Mouse (Mus musculus): ENCODE results near the gene Gm45234. TPM values are rescaled to one million over a fixed set of nuclear protein-coding genes. Genes with fewer than 3 reads are reported as not detected.

Gene Gm45234
- polyA plus RNA-seq, 1 experiment from 2014 or later = not detected

DNA sequence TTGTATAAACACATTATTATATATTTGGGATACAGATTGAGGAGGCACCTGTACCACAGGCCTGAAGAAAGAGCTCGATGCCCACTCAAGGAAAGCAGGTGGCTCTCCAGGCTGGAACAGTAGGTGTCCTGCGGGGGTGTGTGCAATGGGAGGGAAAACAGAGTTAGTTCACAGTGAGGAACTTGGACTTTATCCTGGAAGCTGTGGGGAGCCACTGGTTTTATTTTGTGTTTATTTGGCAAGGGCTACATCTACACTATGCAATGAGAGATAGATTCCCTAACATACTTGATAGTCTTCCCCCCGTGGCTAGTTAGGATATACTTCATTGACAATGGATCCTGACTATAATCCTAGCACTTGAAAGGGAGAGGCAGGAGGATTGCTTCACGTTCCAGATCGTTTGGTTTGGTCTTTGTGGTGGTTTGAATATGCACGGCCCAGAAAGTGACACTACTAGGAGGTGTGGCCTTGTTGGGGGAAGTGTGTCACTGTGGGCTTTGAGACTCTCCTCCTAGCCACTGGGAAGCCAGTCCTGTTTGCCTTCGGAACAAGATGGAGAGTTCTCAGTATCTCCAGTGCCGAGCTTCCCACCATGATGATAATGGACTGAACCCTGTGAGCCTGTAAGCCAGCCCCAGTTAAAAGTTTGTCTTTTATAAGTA is 31.1 kb upstream of the Gm45234 start:
- 57% methylated on average over 8 of the region's 8 CpGs for WGBS
- H3K27me3 ChIP-seq = no peaks in the 10 kb centered on the region
- no peak overlapping the region for H3K9ac ChIP-seq
- H3K4me1 ChIP-seq = peaks cover 5% of the 10 kb centered on the region; the same call in 1 of the 2 replicates
- no peaks in the 10 kb centered on the region for H3K9me3 ChIP-seq (replicated peaks)
- no peak for ATAC-seq (ENCODE audit: insufficient number of reproducible peaks, low FRiP score, low TSS enrichment, low read depth)
- no peak overlapping the region for H3K27ac ChIP-seq (replicated peaks)
- H3K36me3 ChIP-seq = no peaks in the 10 kb centered on the region
- H3K4me3 ChIP-seq (replicated peaks) = no peak overlapping the region
- H3K4me2 ChIP-seq (replicated peaks) = no peak overlapping the region

DNA sequence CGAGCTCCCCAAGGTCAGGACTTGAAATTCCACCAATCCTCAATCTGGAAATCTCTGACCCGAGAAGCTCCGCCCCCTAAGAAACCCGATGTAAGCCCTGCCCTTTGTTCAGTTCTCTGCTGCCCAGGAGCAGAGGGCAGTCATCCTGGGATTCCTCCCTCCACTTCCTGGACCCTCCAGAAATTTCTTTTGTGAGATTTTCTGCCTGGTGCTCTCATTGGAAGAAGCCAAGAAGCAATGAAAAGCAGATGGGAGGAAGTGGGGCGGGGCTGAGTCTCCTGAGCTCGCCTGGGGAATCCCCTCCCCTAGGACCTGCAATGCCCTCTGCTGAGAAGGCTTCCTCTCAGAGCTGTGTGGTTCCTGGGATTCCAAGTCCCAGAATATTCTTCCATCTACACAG is 26.6 kb upstream of the Gm45234 start:
- Histone ChIP-seq H3K27me3 (no peaks in the 10 kb centered on the region), H3K36me3 (no peaks in the 10 kb centered on the region), H3K9ac (no peak overlapping the region), H3K27ac (replicated peaks) (0 out of 2 replicates have a peak overlapping the region, but pooled peaks have one; percentile 44), H3K9me3 (replicated peaks) (no peaks in the 10 kb centered on the region), H3K4me3 (replicated peaks) (peak overlapping the region; percentile 22), H3K4me1 (peaks cover 21% of the 10 kb centered on the region), H3K4me2 (replicated peaks) (peak overlapping the region; percentile 34)
- no peak; the same call in 1 of the 2 replicates for ATAC-seq (ENCODE audit: insufficient number of reproducible peaks, low FRiP score, low TSS enrichment, low read depth)
- WGBS = 12% methylated on average over 6 of the region's 6 CpGs

GRCm38 (mm10) chr6:124780917-124781316 is 25.1 kb upstream of the Gm45234 start:
- H3K27me3 ChIP-seq = no peaks in the 10 kb centered on the region
- H3K9me3 ChIP-seq (replicated peaks) = no peaks in the 10 kb centered on the region
- no peak overlapping the region for H3K27ac ChIP-seq (replicated peaks)
- no peaks in the 10 kb centered on the region for H3K36me3 ChIP-seq
- no peak for ATAC-seq (ENCODE audit: insufficient number of reproducible peaks, low FRiP score, low TSS enrichment, low read depth)
- H3K9ac ChIP-seq = no peak overlapping the region
- H3K4me1 ChIP-seq = peaks cover 21% of the 10 kb centered on the region
- H3K4me2 ChIP-seq (replicated peaks) = no peak overlapping the region
- 85% methylated on average over 7 of the region's 7 CpGs for WGBS
- H3K4me3 ChIP-seq (replicated peaks) = no peak overlapping the region

DNA sequence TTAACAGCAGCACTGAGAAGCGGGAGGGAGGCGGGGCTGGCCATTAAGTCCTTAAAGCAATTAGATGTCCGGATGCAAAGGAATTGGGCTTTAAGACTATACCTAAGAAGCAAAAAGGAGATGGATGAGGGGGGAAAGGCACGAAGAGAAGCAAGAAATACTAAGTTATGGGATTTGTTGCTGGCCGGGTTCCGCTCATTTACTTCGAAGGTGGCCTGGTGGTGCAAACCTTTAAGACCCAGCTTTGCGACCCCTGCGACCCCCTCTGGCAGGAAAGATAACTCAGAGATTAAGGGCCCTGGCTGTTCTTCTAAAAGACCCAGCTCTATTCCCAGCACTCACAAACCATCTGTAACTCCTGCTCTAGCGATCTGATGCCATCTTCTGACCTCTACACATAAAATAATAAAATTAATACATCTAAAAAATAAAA is 24.2 kb upstream of the Gm45234 start:
- Histone ChIP-seq H3K27ac (replicated peaks) (no peak overlapping the region), H3K4me2 (replicated peaks) (peak overlapping the region; percentile 70), H3K9ac (0 out of 2 replicates have a peak overlapping the region, but pooled peaks have one; percentile 12), H3K9me3 (replicated peaks) (no peaks in the 10 kb centered on the region), H3K4me3 (replicated peaks) (peak overlapping the region; percentile 41), H3K27me3 (no peaks in the 10 kb centered on the region), H3K4me1 (peaks cover 21% of the 10 kb centered on the region), H3K36me3 (no peaks in the 10 kb centered on the region)
- 6% methylated on average over 10 of the region's 10 CpGs for WGBS
- ATAC-seq (ENCODE audit: insufficient number of reproducible peaks, low FRiP score, low TSS enrichment, low read depth) = no peak

DNA sequence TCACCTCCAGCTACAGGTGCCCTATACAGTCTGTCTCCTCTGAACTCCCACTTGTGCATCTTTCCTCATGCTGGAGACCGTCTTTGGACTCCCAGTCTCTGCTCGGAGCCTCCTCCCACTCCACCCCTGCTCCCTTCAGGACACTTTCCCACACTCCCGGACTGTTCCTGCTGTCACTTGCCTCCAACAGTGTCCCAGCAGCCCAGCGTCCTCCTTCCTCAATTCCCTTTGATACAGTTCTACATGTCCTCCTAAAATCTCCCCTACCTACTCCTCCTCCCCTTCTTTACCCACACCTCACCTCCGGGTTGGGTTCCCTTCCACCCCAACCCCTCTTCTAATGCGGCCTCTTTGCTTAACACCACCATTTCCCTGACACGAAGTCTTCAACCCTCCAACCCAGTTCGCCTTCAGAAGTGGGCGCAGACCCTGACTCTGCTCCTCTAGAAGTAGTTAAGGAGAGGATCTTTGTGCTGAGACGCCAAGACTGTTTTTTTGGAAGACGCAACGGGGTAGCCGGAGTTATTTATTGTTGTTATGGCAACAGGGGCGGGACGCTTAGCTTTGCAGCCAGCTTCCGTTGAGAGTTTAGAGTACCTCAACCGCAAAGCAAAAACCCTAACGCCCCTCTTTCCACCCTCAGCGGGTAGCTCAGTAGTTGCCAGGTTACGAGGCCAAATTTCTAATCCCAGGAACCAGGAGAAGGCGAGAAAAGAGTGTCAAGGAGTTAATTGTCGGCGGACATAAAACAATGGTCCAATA is 23.6 kb upstream of the Gm45234 start, which contains the start of gene Lrrc23:
Gene Lrrc23, minus strand, starts transcription at position 506 of the 762 bp plus-strand sequence.
- 2% methylated on average over 23 of the region's 23 CpGs for WGBS
- peak within 1 kb of the TSS; percentile 70 for H3K4me2 ChIP-seq (replicated peaks)
- H3K9ac ChIP-seq = 0 out of 2 replicates have a peak within 1 kb of the TSS, but pooled peaks have one; percentile 12
- H3K9me3 ChIP-seq (replicated peaks) = no peaks in the 10 kb centered on the region
- no peaks in the 10 kb centered on the region for H3K36me3 ChIP-seq
- ATAC-seq (ENCODE audit: insufficient number of reproducible peaks, low FRiP score, low TSS enrichment, low read depth) = no peak
- H3K4me3 ChIP-seq (replicated peaks) = peak within 1 kb of the TSS; percentile 41
- peaks cover 21% of the 10 kb centered on the region for H3K4me1 ChIP-seq
- H3K27ac ChIP-seq (replicated peaks) = no peak within 1 kb of the TSS
- H3K27me3 ChIP-seq = no peaks in the 10 kb centered on the region

- ATAC-seq (ENCODE audit: insufficient number of reproducible peaks, low FRiP score, low TSS enrichment, low read depth) = no peak
- 90% methylated on average over 15 of the region's 15 CpGs for WGBS
- H3K4me1 ChIP-seq = peaks cover 26% of the 10 kb centered on the region
- 0 out of 2 replicates have a peak, but pooled peaks cover 4% of the 10 kb centered on the region for H3K36me3 ChIP-seq
- H3K4me3 ChIP-seq (replicated peaks) = no peak overlapping the region
- no peaks in the 10 kb centered on the region for H3K9me3 ChIP-seq (replicated peaks)
- no peaks in the 10 kb centered on the region for H3K27me3 ChIP-seq
- no peak overlapping the region for H3K27ac ChIP-seq (replicated peaks)
- H3K9ac ChIP-seq = no peak overlapping the region
- H3K4me2 ChIP-seq (replicated peaks) = no peak overlapping the region
These were observed 14.7 kb upstream of the Gm45234 start for GRCm38 (mm10) chr6:124770511-124770910.

- WGBS = 65% methylated on average over 7 of the region's 7 CpGs
- H3K4me2 ChIP-seq (replicated peaks) = peak overlapping the region; percentile 86
- H3K4me1 ChIP-seq = peaks cover 26% of the 10 kb centered on the region
- H3K4me3 ChIP-seq (replicated peaks) = peak overlapping the region; percentile 54
- peak overlapping the region; percentile 43; the same call in 1 of the 2 replicates for H3K9ac ChIP-seq
- H3K27me3 ChIP-seq = no peaks in the 10 kb centered on the region
- H3K27ac ChIP-seq (replicated peaks) = no peak overlapping the region
- H3K9me3 ChIP-seq (replicated peaks) = no peaks in the 10 kb centered on the region
- 0 out of 2 replicates have a peak, but pooled peaks cover 4% of the 10 kb centered on the region for H3K36me3 ChIP-seq
- ATAC-seq (ENCODE audit: insufficient number of reproducible peaks, low FRiP score, low TSS enrichment, low read depth) = no peak
These were observed 14.2 kb upstream of the Gm45234 start for GRCm38 (mm10) chr6:124770013-124770412.

GRCm38 (mm10) chr6:124769101-124769765 is 13.4 kb upstream of the Gm45234 start, which contains the start of gene Eno2:
Gene Eno2 (minus strand): TSS chr6:124769673.
- Histone ChIP-seq H3K4me1 (peaks cover 26% of the 10 kb centered on the region), H3K36me3 (0 out of 2 replicates have a peak, but pooled peaks cover 4% of the 10 kb centered on the region), H3K9ac (peak within 1 kb of the TSS; percentile 43), H3K9me3 (replicated peaks) (no peaks in the 10 kb centered on the region), H3K4me2 (replicated peaks) (peak within 1 kb of the TSS; percentile 86), H3K27me3 (no peaks in the 10 kb centered on the region), H3K4me3 (replicated peaks) (peak within 1 kb of the TSS; percentile 54), H3K27ac (replicated peaks) (peak within 1 kb of the TSS; percentile 63; the same call in 1 of the 2 replicates)
- under 1% methylated on average over 50 of the region's 54 CpGs for WGBS
- ATAC-seq (ENCODE audit: insufficient number of reproducible peaks, low FRiP score, low TSS enrichment, low read depth) = peak; percentile 67

- Histone ChIP-seq H3K4me2 (replicated peaks) (peak overlapping the region; percentile 86), H3K4me3 (replicated peaks) (peak overlapping the region; percentile 54), H3K9ac (peak overlapping the region; percentile 43; the same call in 1 of the 2 replicates), H3K4me1 (peaks cover 26% of the 10 kb centered on the region), H3K36me3 (0 out of 2 replicates have a peak, but pooled peaks cover 4% of the 10 kb centered on the region), H3K27ac (replicated peaks) (peak overlapping the region; percentile 9; the same call in 1 of the 2 replicates), H3K27me3 (no peaks in the 10 kb centered on the region), H3K9me3 (replicated peaks) (no peaks in the 10 kb centered on the region)
- 6% methylated on average over 9 of the region's 9 CpGs for WGBS
- no peak for ATAC-seq (ENCODE audit: insufficient number of reproducible peaks, low FRiP score, low TSS enrichment, low read depth)
These were observed 12.9 kb upstream of the Gm45234 start for GRCm38 (mm10) chr6:124768704-124769044.

GRCm38 (mm10) chr6:124767920-124768703 is 12.3 kb upstream of the Gm45234 start:
- 24% methylated on average over 19 of the region's 19 CpGs for WGBS
- 0 out of 2 replicates have a peak overlapping the region, but pooled peaks have one; percentile 7 for H3K27ac ChIP-seq (replicated peaks)
- peak; percentile 23; the same call in 1 of the 2 replicates for ATAC-seq (ENCODE audit: insufficient number of reproducible peaks, low FRiP score, low TSS enrichment, low read depth)

More at GRCm38 (mm10) chr6:124767920-124768703, 12.3 kb upstream of the Gm45234 start:
- 0 out of 2 replicates have a peak, but pooled peaks cover 4% of the 10 kb centered on the region for H3K36me3 ChIP-seq
- no peaks in the 10 kb centered on the region for H3K9me3 ChIP-seq (replicated peaks)
- H3K4me1 ChIP-seq = peaks cover 26% of the 10 kb centered on the region
- no peak overlapping the region; the same call in 1 of the 2 replicates for H3K9ac ChIP-seq
- peak overlapping the region; percentile 86 for H3K4me2 ChIP-seq (replicated peaks)
- peak overlapping the region; percentile 54 for H3K4me3 ChIP-seq (replicated peaks)
- no peaks in the 10 kb centered on the region for H3K27me3 ChIP-seq

Measured in embryonic facial prominence, embryonic 15.5 days (tissue).